Mouse (Mus musculus) intestine, postnatal 0 days (tissue): ENCODE results near the gene Ric3. TPM values are rescaled to one million over a fixed set of nuclear protein-coding genes. Genes with fewer than 3 reads are reported as not detected.

Source experiments
- ATAC-seq: fragments of 200-750 bp; cut with Nextera tagmentation; 2 replicates; pipeline ENCODE4 v1.8.0; 2017; ENCODE audit warnings: mild to moderate bottlenecking, moderate TSS enrichment, moderate library complexity
- H3K27ac ChIP-seq: fragments of 300-500 bp; sonication (generic); 2 replicates; pipeline ENCODE4 v1.5.1; 2014; ENCODE audit warnings: mild to moderate bottlenecking, low read depth, low read length, moderate library complexity
- H3K27me3 ChIP-seq: fragments of 300-500 bp; sonication (generic); replicated peaks from 2 replicates; pipeline ENCODE4 v1.6.1; 2014; ENCODE audit warnings: low read length, mixed read lengths; ENCODE audit not compliant: control insufficient read depth, insufficient read depth
- H3K36me3 ChIP-seq: fragments of 300-500 bp; sonication (generic); 2 replicates; pipeline ENCODE4 v1.6.1; 2014; ENCODE audit warnings: mild to moderate bottlenecking, moderate library complexity; ENCODE audit not compliant: control insufficient read depth, insufficient read depth
- H3K4me1 ChIP-seq: fragments of 300-500 bp; sonication (generic); replicated peaks from 2 replicates; pipeline ENCODE4 v1.6.1; 2014; ENCODE audit warnings: antibody characterized with exemption, low read length, mixed read lengths; ENCODE audit not compliant: control insufficient read depth, insufficient read depth
- H3K4me2 ChIP-seq: fragments of 300-500 bp; sonication (generic); replicated peaks from 2 replicates; pipeline ENCODE4 v1.6.1; 2014; ENCODE audit warnings: low read depth, mild to moderate bottlenecking, moderate library complexity
- H3K4me3 ChIP-seq: fragments of 300-500 bp; sonication (generic); 2 replicates; pipeline ENCODE4 v1.5.1; 2014; ENCODE audit warnings: low read depth, low read length
- H3K9ac ChIP-seq: fragments of 300-500 bp; sonication (generic); 2 replicates; pipeline ENCODE4 v1.6.1; 2014; ENCODE audit warnings: mild to moderate bottlenecking, low read depth, low read length
- H3K9me3 ChIP-seq: fragments of 300-500 bp; sonication (generic); 2 replicates; pipeline ENCODE4 v1.6.1; 2016; ENCODE audit warnings: mixed run types; ENCODE audit not compliant: control insufficient read depth
- CTCF ChIP-seq: sonication (generic); IDR thresholded peaks from 2 replicates; pipeline ENCODE4 v1.5.1; 2016; ENCODE audit warnings: low read depth, mild to moderate bottlenecking, control low read depth, antibody characterized with exemption, moderate library complexity
- WGBS: fragments of 180-500 bp; shearing (Covaris S2); extraction: QIAGEN DNeasy Blood & Tissue Kit; methylation state at CpG from one replicate; pipeline ENCODE4 v1.1.7; 2014; 5-methylcytosine and 5-hydroxymethylcytosine counted together
- polyA plus RNA-seq: library from polyadenylated mRNA; unstranded; fragments of >200 nt; fragmentation: Nextera tagmentation; extraction: Ambion mirVana; gene quantifications from 2 replicates; pipeline ENCODE4 v1.2.1, GENCODE M21; 2015

Gene Ric3
- polyA plus RNA-seq, 1 experiment from 2014 or later, result 1.0 TPM

DNA sequence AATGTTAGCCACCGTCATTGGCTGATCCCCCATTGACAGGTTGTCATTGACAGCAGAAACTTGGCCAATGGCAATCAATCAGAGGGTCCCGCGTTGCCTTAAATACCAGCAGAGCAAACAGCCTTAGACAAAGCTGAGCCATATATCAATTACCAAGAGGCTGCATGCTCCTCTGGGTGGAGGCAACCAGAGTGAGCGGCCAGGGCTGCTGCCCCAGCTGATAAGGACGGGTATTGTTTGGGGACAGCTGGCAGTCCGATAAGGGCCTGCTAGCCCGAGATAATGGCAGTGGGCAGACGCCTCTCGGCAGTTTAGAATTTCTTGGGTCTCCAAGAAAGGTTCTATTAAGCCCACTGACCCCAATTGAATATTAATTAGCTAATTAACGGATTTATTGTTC lies 31.8 kb upstream of the Ric3 start:
- no peak for ATAC-seq
- Histone ChIP-seq H3K4me1 (no peaks in the 10 kb centered on the region), H3K27me3 (no peaks in the 10 kb centered on the region), H3K4me2 (no peak overlapping the region), H3K9me3 (no peaks in the 10 kb centered on the region), H3K36me3 (no peaks in the 10 kb centered on the region), H3K9ac (no peak overlapping the region), H3K4me3 (no peak overlapping the region), H3K27ac (no peak overlapping the region)
- no peak for TF ChIP-seq CTCF
- WGBS, result 18% methylated on average over 10 of the region's 10 CpGs

DNA sequence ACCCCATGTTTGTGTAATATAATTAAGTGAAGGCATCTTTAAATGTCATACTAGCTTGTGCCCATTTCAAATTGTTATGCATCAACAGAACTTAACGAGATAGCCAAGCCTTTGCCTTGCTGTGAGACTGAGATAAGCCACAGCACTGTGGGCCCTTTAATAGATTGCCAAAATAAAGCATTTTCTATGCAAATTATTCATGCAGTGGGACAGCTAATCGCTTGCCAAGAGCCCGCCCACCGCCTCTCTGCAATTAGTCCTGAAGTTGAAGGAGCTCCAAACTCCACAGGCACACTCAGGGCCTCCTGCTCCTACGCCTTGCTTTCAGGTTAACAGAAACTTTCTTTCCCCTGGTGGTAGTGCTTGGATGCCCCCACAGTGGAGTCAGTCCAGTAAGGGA lies 27.9 kb upstream of the Ric3 start:
- H3K9me3 ChIP-seq, result no peaks in the 10 kb centered on the region
- ATAC-seq, result no peak
- no peak for TF ChIP-seq CTCF

DNA sequence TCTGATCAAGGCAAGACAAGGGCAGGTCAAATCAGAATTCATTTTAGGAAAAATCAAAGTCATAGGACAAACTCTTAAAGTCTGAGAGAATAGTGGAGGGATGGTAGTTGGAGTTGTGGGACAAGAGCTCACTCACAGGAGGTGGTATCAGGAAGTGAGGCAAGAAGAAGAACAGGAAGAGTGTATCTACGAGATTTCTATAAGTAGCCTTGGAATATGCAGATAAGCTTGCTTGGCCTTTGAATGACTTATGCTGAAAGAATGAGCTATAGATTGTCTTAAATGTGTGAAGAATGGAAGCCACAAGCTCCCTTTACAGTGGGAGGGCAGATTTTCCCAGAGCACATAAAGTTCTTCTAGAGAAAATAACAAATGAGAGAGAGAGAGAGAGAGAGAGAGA lies 21.8 kb upstream of the Ric3 start:
- ATAC-seq, result no peak
- no peak for TF ChIP-seq CTCF
- WGBS, result 47% methylated on average over 1 of the region's 1 CpGs
- no peak overlapping the region for H3K9ac ChIP-seq
- no peak overlapping the region for H3K27ac ChIP-seq
- H3K36me3 ChIP-seq, result no peaks in the 10 kb centered on the region
- no peaks in the 10 kb centered on the region for H3K4me1 ChIP-seq
- no peaks in the 10 kb centered on the region for H3K9me3 ChIP-seq
- H3K4me2 ChIP-seq, result no peak overlapping the region
- no peak overlapping the region for H3K4me3 ChIP-seq
- H3K27me3 ChIP-seq, result no peaks in the 10 kb centered on the region

More for the DNA sequence above, 27.9 kb upstream of the Ric3 start:
- Histone ChIP-seq H3K9ac (no peak overlapping the region), H3K4me3 (no peak overlapping the region), H3K36me3 (no peaks in the 10 kb centered on the region), H3K27me3 (no peaks in the 10 kb centered on the region), H3K4me2 (no peak overlapping the region), H3K4me1 (no peaks in the 10 kb centered on the region), H3K27ac (no peak overlapping the region)
- 62% methylated on average over 5 of the region's 5 CpGs for WGBS

DNA sequence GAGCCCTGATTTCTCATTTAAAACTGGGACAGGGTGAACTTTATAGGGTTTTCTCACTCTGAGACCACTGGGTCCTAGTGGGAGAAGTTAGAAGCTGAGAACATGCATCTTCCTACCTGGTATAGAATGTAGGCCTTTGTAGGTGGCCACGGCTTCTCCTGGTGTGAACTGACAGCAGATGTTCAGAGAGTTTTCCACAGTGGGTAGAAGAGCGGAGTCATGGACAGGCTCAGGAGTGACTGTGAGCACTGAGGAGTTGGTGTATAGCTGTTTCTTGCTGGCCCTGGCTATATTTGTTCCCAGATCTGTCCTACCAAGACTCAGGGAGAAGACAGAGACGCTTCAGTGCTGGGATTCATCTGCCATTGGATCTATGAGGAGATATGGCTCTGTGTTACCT lies 18.0 kb upstream of the Ric3 start:
- Histone ChIP-seq H3K27ac (no peak overlapping the region), H3K9ac (no peak overlapping the region), H3K36me3 (no peaks in the 10 kb centered on the region), H3K4me2 (no peak overlapping the region), H3K27me3 (no peaks in the 10 kb centered on the region), H3K9me3 (no peaks in the 10 kb centered on the region), H3K4me3 (no peak overlapping the region), H3K4me1 (no peaks in the 10 kb centered on the region)
- ATAC-seq, result no peak
- 86% methylated on average over 3 of the region's 3 CpGs for WGBS
- TF ChIP-seq CTCF, result no peak

DNA sequence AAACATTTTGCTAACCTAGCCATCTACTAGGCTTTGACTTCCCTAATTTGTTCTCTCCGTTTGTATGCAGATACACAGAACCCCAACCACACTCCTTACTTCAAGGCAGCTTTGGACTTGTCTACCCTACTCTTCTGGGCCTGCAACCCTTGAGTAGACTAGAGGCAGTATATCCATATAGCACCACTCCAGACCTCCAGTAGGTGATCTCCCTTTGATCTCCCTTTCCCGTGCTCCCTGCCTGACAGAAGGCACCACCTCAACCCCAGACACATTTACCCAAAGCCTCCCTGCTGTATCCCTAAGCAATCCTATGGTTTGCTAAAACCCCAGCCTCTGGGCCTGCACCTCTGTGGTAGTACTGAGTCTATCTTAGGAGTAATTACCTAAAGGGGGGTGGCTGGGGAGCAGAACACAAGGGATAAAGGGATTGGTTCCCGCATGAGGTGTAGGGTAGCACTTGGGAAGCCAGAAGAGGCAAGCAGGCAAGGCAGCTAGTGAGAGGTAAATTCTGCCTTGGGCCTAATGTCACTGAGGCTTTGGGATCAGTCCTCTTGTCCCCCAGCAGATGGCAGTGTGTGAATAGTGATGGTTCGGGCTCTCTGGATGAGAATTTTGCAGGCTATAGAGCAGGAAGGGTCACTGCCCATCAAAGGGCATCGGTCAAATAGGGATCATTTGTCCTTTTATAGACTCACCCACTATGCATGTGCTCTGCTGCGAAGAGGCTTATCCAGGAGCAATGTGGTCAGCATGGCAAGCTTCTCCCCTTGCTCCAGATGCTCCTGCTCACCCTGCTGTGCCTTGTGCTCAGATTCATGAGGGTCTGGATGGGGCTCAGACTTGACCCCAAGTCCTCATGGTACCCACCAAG lies 15.3 kb upstream of the Ric3 start:
- WGBS, result 33% methylated on average over 6 of the region's 6 CpGs
- Histone ChIP-seq H3K4me3 (no peak overlapping the region), H3K27ac (no peak overlapping the region), H3K36me3 (no peaks in the 10 kb centered on the region), H3K9ac (no peak overlapping the region), H3K9me3 (no peaks in the 10 kb centered on the region), H3K4me1 (no peaks in the 10 kb centered on the region), H3K27me3 (no peaks in the 10 kb centered on the region), H3K4me2 (no peak overlapping the region)
- ATAC-seq, result no peak
- peak; percentile 69 for TF ChIP-seq CTCF

DNA sequence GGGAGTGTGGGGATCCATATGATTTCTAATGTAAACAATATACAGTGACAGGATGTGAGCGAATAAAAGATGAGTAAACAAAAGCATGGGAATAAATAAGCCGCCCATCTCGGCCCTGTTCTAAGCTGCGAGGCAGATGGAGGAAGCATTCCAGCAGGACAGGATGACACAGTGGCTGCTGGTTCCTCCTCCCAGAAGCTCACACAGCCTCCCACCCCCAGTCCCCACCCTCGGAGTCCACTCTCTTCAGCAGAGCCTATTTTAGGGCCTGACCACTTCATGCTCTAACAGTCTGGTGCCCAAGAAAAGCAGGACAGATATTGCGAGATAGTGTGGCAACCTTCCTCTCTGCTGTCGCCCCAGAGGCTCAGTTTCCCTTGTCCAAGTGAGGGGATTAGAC lies 14.1 kb upstream of the Ric3 start:
- WGBS, result 63% methylated on average over 7 of the region's 7 CpGs
- Histone ChIP-seq H3K4me1 (no peaks in the 10 kb centered on the region), H3K4me3 (no peak overlapping the region), H3K9me3 (no peaks in the 10 kb centered on the region), H3K27me3 (no peaks in the 10 kb centered on the region), H3K4me2 (no peak overlapping the region), H3K9ac (no peak overlapping the region), H3K36me3 (no peaks in the 10 kb centered on the region), H3K27ac (no peak overlapping the region)
- no peak for ATAC-seq
- no peak for TF ChIP-seq CTCF
